Mouse (Mus musculus) heart, postnatal 0 days (tissue): ENCODE measurements around the gene Uckl1.

Experiments
- CTCF ChIP-seq: IDR thresholded peaks from 2 replicates; pipeline ENCODE4 v1.5.1; 2016; ENCODE audit warnings: antibody characterized with exemption, control low read depth, low read depth
- EP300 ChIP-seq: IDR thresholded peaks from 2 replicates; pipeline ENCODE4 v1.6.1; 2016; ENCODE audit warnings: antibody characterized with exemption, low read depth

- no peak for TF ChIP-seq CTCF
- TF ChIP-seq EP300, result no peak
Measured at GRCm38 (mm10) chr2:181601751-181602145, 17.1 kb upstream of the Uckl1 start.
